Mouse (Mus musculus): ENCODE data around the gene Stk36. TPM values are rescaled to one million over a fixed set of nuclear protein-coding genes. Genes with fewer than 3 reads are reported as not detected.

Stk36 gene
- polyA plus RNA-seq (2014; fragmentation: Nextera tagmentation; extraction: Ambion mirVana) = 19.7 and 23.0 TPM in 2 replicates

GRCm38 (mm10) chr1:74601267-74601962 lies at the start of gene Stk36, which contains the start of gene Rnf25:
Gene Stk36, plus strand, starts transcription at chr1:74601445.
Gene Rnf25, minus strand, starts transcription at chr1:74601397.
- Histone ChIP-seq H3K4me2 (ENCODE audit: low read length) (peak within 1 kb of the TSS; percentile 82), H3K4me3 (ENCODE audit: low read depth, low read length) (peak within 1 kb of the TSS; percentile 57), H3K36me3 (ENCODE audit: control insufficient read depth, insufficient read depth, low read length) (peaks cover 33% of the 10 kb centered on the region), H3K27ac (ENCODE audit: low read depth, low read length) (peak within 1 kb of the TSS; percentile 68), H3K9me3 (replicated peaks; ENCODE audit: control insufficient read depth, low read length) (no peaks in the 10 kb centered on the region), H3K27me3 (replicated peaks; ENCODE audit: control insufficient read depth, insufficient read depth, low read length) (no peaks in the 10 kb centered on the region), H3K4me1 (ENCODE audit: control insufficient read depth, insufficient read depth, low read length) (peaks cover 7% of the 10 kb centered on the region), H3K9ac (ENCODE audit: low read length) (peak within 1 kb of the TSS; percentile 80)
- 10% methylated on average over 25 of the region's 25 CpGs for WGBS
- DNase-seq (ENCODE audit: low spot score) (peak; percentile 97), ATAC-seq (peak; percentile 94)

- H3K27ac ChIP-seq (ENCODE audit: low read depth, low read length) = no peak overlapping the region
- H3K9me3 ChIP-seq (replicated peaks; ENCODE audit: control insufficient read depth, low read length) = no peaks in the 10 kb centered on the region
- no peak overlapping the region for H3K4me2 ChIP-seq (ENCODE audit: low read length)
- H3K36me3 ChIP-seq (ENCODE audit: control insufficient read depth, insufficient read depth, low read length) = peaks cover 6% of the 10 kb centered on the region
- no peaks in the 10 kb centered on the region for H3K27me3 ChIP-seq (replicated peaks; ENCODE audit: control insufficient read depth, insufficient read depth, low read length)
- WGBS = 88% methylated on average over 5 of the region's 5 CpGs
- ATAC-seq = no peak
- DNase-seq (ENCODE audit: low spot score) = no peak
- H3K4me1 ChIP-seq (ENCODE audit: control insufficient read depth, insufficient read depth, low read length) = no peaks in the 10 kb centered on the region
- no peak overlapping the region for H3K4me3 ChIP-seq (ENCODE audit: low read depth, low read length)
- H3K9ac ChIP-seq (ENCODE audit: low read length) = no peak overlapping the region
Measured at GRCm38 (mm10) chr1:74559061-74559460, 42.2 kb upstream of the Stk36 start.

GRCm38 (mm10) chr1:74565834-74566233 lies 35.4 kb upstream of the Stk36 start:
- Histone ChIP-seq H3K4me3 (ENCODE audit: low read depth, low read length) (no peak overlapping the region), H3K9ac (ENCODE audit: low read length) (no peak overlapping the region), H3K27me3 (replicated peaks; ENCODE audit: control insufficient read depth, insufficient read depth, low read length) (no peaks in the 10 kb centered on the region), H3K4me1 (ENCODE audit: control insufficient read depth, insufficient read depth, low read length) (no peaks in the 10 kb centered on the region), H3K36me3 (ENCODE audit: control insufficient read depth, insufficient read depth, low read length) (peaks cover 68% of the 10 kb centered on the region), H3K9me3 (replicated peaks; ENCODE audit: control insufficient read depth, low read length) (no peaks in the 10 kb centered on the region), H3K4me2 (ENCODE audit: low read length) (no peak overlapping the region), H3K27ac (ENCODE audit: low read depth, low read length) (no peak overlapping the region)
- DNase-seq (ENCODE audit: low spot score) = no peak
- WGBS = 84% methylated on average over 6 of the region's 6 CpGs
- no peak for ATAC-seq

- 94% methylated on average over 29 of the region's 29 CpGs for WGBS
- DNase-seq (ENCODE audit: low spot score) = no peak
Measured at GRCm38 (mm10) chr1:74569739-74570719, 31.2 kb upstream of the Stk36 start.

GRCm38 (mm10) chr1:74582621-74583020 lies 18.6 kb upstream of the Stk36 start:
- H3K27ac ChIP-seq (ENCODE audit: low read depth, low read length) = no peak overlapping the region
- 75% methylated on average over 3 of the region's 3 CpGs for WGBS

More at GRCm38 (mm10) chr1:74569739-74570719, 31.2 kb upstream of the Stk36 start:
- no peak overlapping the region for H3K27ac ChIP-seq (ENCODE audit: low read depth, low read length)
- H3K4me3 ChIP-seq (ENCODE audit: low read depth, low read length) = no peak overlapping the region
- ATAC-seq = no peak
- H3K9ac ChIP-seq (ENCODE audit: low read length) = no peak overlapping the region
- no peaks in the 10 kb centered on the region for H3K4me1 ChIP-seq (ENCODE audit: control insufficient read depth, insufficient read depth, low read length)
- no peaks in the 10 kb centered on the region for H3K27me3 ChIP-seq (replicated peaks; ENCODE audit: control insufficient read depth, insufficient read depth, low read length)
- no peaks in the 10 kb centered on the region for H3K9me3 ChIP-seq (replicated peaks; ENCODE audit: control insufficient read depth, low read length)
- peaks cover 91% of the 10 kb centered on the region for H3K36me3 ChIP-seq (ENCODE audit: control insufficient read depth, insufficient read depth, low read length)
- H3K4me2 ChIP-seq (ENCODE audit: low read length) = no peak overlapping the region

GRCm38 (mm10) chr1:74584616-74585398 lies 16.4 kb upstream of the Stk36 start:
- DNase-seq (ENCODE audit: low spot score) = no peak
- ATAC-seq = no peak

More at GRCm38 (mm10) chr1:74582621-74583020, 18.6 kb upstream of the Stk36 start:
- Histone ChIP-seq H3K36me3 (ENCODE audit: control insufficient read depth, insufficient read depth, low read length) (peaks cover 37% of the 10 kb centered on the region), H3K27me3 (replicated peaks; ENCODE audit: control insufficient read depth, insufficient read depth, low read length) (no peaks in the 10 kb centered on the region), H3K9me3 (replicated peaks; ENCODE audit: control insufficient read depth, low read length) (no peaks in the 10 kb centered on the region), H3K9ac (ENCODE audit: low read length) (no peak overlapping the region), H3K4me1 (ENCODE audit: control insufficient read depth, insufficient read depth, low read length) (peaks cover 6% of the 10 kb centered on the region; the same call in 1 of the 2 replicates), H3K4me2 (ENCODE audit: low read length) (no peak overlapping the region), H3K4me3 (ENCODE audit: low read depth, low read length) (no peak overlapping the region)
- no peak for DNase-seq (ENCODE audit: low spot score)
- no peak for ATAC-seq

GRCm38 (mm10) chr1:74587233-74587772 lies 13.9 kb upstream of the Stk36 start:
- peaks cover 10% of the 10 kb centered on the region; the same call in 1 of the 2 replicates for H3K4me1 ChIP-seq (ENCODE audit: control insufficient read depth, insufficient read depth, low read length)

More at GRCm38 (mm10) chr1:74584616-74585398, 16.4 kb upstream of the Stk36 start:
- no peaks in the 10 kb centered on the region for H3K27me3 ChIP-seq (replicated peaks; ENCODE audit: control insufficient read depth, insufficient read depth, low read length)
- no peaks in the 10 kb centered on the region for H3K9me3 ChIP-seq (replicated peaks; ENCODE audit: control insufficient read depth, low read length)
- H3K9ac ChIP-seq (ENCODE audit: low read length) = no peak overlapping the region
- peaks cover 10% of the 10 kb centered on the region; the same call in 1 of the 2 replicates for H3K4me1 ChIP-seq (ENCODE audit: control insufficient read depth, insufficient read depth, low read length)
- 94% methylated on average over 3 of the region's 3 CpGs for WGBS
- H3K4me2 ChIP-seq (ENCODE audit: low read length) = no peak overlapping the region
- H3K27ac ChIP-seq (ENCODE audit: low read depth, low read length) = no peak overlapping the region
- peaks cover 17% of the 10 kb centered on the region for H3K36me3 ChIP-seq (ENCODE audit: control insufficient read depth, insufficient read depth, low read length)
- no peak overlapping the region for H3K4me3 ChIP-seq (ENCODE audit: low read depth, low read length)

More at GRCm38 (mm10) chr1:74587233-74587772, 13.9 kb upstream of the Stk36 start:
- WGBS = under 1% methylated on average over 24 of the region's 24 CpGs
- H3K4me3 ChIP-seq (ENCODE audit: low read depth, low read length) = peak overlapping the region; percentile 70
- H3K4me2 ChIP-seq (ENCODE audit: low read length) = peak overlapping the region; percentile 88
- H3K36me3 ChIP-seq (ENCODE audit: control insufficient read depth, insufficient read depth, low read length) = peaks cover 35% of the 10 kb centered on the region
- H3K27ac ChIP-seq (ENCODE audit: low read depth, low read length) = peak overlapping the region; percentile 89
- no peak; the same call in 1 of the 2 replicates for ATAC-seq
- no peak for DNase-seq (ENCODE audit: low spot score)
- H3K9me3 ChIP-seq (replicated peaks; ENCODE audit: control insufficient read depth, low read length) = no peaks in the 10 kb centered on the region
- peak overlapping the region; percentile 91 for H3K9ac ChIP-seq (ENCODE audit: low read length)
- no peaks in the 10 kb centered on the region for H3K27me3 ChIP-seq (replicated peaks; ENCODE audit: control insufficient read depth, insufficient read depth, low read length)
